14 mouse cellular contexts compared by ENCODE assay signal in genomic region chr9:25959082-25959481, GRCm38 (mm10).
A peak's percentile ranks its signal among the peaks of the same experiment; 100 is the strongest.
DNase-seq lines count a peak whose midpoint lies in the region; ATAC-seq and TF ChIP-seq lines count a peak whose summit lies in the region.
"Had no signal": no experiment of that assay in that cellular context is flagged by ENCODE, and none has a peak within 500 bp of the region (broad histone marks: within the 10 kb centered on the region; RNA-seq: fewer than 3 reads in every experiment).

No protein-coding gene starts in this region.

- no peak for ATAC-seq in lung, postnatal 0 days
- ATAC-seq in granulocyte monocyte progenitor cell, adult 5-6 weeks (replicated peaks; ENCODE audit: poor library complexity, severe bottlenecking): no peak

- H3K27ac ChIP-seq in lung, postnatal 0 days (ENCODE audit: low read length): no peak overlapping the region
- H3K27ac ChIP-seq: forebrain, embryonic 10.5 days; heart, adult 2 months had no signal

- no peaks in the 10 kb centered on the region for H3K4me1 ChIP-seq in lung, postnatal 0 days (ENCODE audit: insufficient read depth, low read depth, low read length)
- H3K4me1 ChIP-seq: forebrain, embryonic 10.5 days; megakaryocyte, embryonic 14.5 days had no signal

- peak; percentile 6 to 47 for DNase-seq in cerebellum, postnatal 25 days
- DNase-seq in cerebellum, adult 11 months: no peak
- DNase-seq in lung, postnatal 0 days (ENCODE audit: low spot score): peak; percentile 6
- no peak for DNase-seq in lung, adult 18-20 months
- DNase-seq in layer of hippocampus, postnatal 36 days: peak; percentile 2 to 27
- peak; percentile 47 for DNase-seq in telencephalon, adult 2 months (ENCODE audit: low read depth, low spot score)
- DNase-seq in kidney, adult 18-20 months: no peak
- DNase-seq: B cell, adult 2 months; heart, adult 2 months had no signal

- H3K4me2 ChIP-seq in lung, postnatal 0 days (replicated peaks; ENCODE audit: low read depth, low read length): no peak overlapping the region
- H3K4me2 ChIP-seq: liver, embryonic 11.5 days had no signal

- 77% methylated on average over 2 of the region's 2 CpGs for WGBS in lung, postnatal 0 days

- no peak overlapping the region for H3K4me3 ChIP-seq in lung, postnatal 0 days (ENCODE audit: low read depth, low read length)
- H3K4me3 ChIP-seq: forebrain, embryonic 10.5 days; heart, adult 2 months; megakaryocyte, embryonic 14.5 days had no signal

- no peak overlapping the region for H3K9ac ChIP-seq in lung, postnatal 0 days (replicated peaks; ENCODE audit: low read depth)

- H3K9me3 ChIP-seq in lung, postnatal 0 days (ENCODE audit: low read length): no peaks in the 10 kb centered on the region
- H3K9me3 ChIP-seq: forebrain, embryonic 10.5 days; G1E; megakaryocyte, embryonic 14.5 days had no signal

- no peak for TF ChIP-seq EP300 in lung, postnatal 0 days (IDR thresholded peaks at IDR 0.05)

- no peaks in the 10 kb centered on the region for H3K36me3 ChIP-seq in lung, postnatal 0 days (ENCODE audit: insufficient read depth, low read length)
- H3K36me3 ChIP-seq: forebrain, embryonic 10.5 days; G1E had no signal

- TF ChIP-seq CTCF in lung, postnatal 0 days (IDR thresholded peaks at IDR 0.05): no peak

- no peaks in the 10 kb centered on the region for H3K27me3 ChIP-seq in lung, postnatal 0 days (replicated peaks; ENCODE audit: insufficient read depth, low read length)
- H3K27me3 ChIP-seq: megakaryocyte, embryonic 14.5 days had no signal

Comparison
In these comparisons a context has a peak if more than half of its experiments do, and no peak if none do; other contexts are left out.
1. DNase-seq: peak in cerebellum, postnatal 25 days (2 of 2), lung, postnatal 0 days (single experiment), layer of hippocampus, postnatal 36 days (2 of 2) and telencephalon, adult 2 months (single experiment); none in cerebellum, adult 11 months (single experiment), lung, adult 18-20 months (0 of 2) and kidney, adult 18-20 months (single experiment).